Mouse (Mus musculus) CH12.LX (cell line): ENCODE results near the gene Tbc1d9.

Source experiments
- CTCF ChIP-seq, 2 experiments: IDR thresholded peaks in 1 of 2; conservative IDR thresholded peaks in 1 of 2; 2 replicates each; pipeline ENCODE4 v1.5.1; 2011 to 2012; ENCODE audit warnings: low read depth in 2 of 2, low read length in 2 of 2, improper control_type of control experiment in 1 of 2, inconsistent platforms in 1 of 2, mild to moderate bottlenecking in 1 of 2, moderate library complexity in 1 of 2
- EP300 ChIP-seq: IDR thresholded peaks from 2 replicates; pipeline ENCODE4 v1.6.1; 2011; ENCODE audit warnings: low read length, improper control_type of control experiment
- JUND ChIP-seq: conservative IDR thresholded peaks from 2 replicates; pipeline ENCODE4 v1.6.1; 2011; ENCODE audit warnings: low read depth, low read length, improper control_type of control experiment
- KAT2A ChIP-seq: IDR thresholded peaks from 2 replicates; pipeline ENCODE4 v1.6.1; 2012; ENCODE audit warnings: low read length, improper control_type of control experiment, inconsistent platforms; ENCODE audit not compliant: insufficient replicate concordance
- MAFK ChIP-seq: IDR thresholded peaks from 2 replicates; pipeline ENCODE4 v1.6.1; 2011; ENCODE audit warnings: low read length, improper control_type of control experiment; ENCODE audit not compliant: insufficient replicate concordance
- MAX ChIP-seq: IDR thresholded peaks from 2 replicates; pipeline ENCODE4 v1.6.1; 2011; ENCODE audit warnings: low read length, improper control_type of control experiment
- POLR2A ChIP-seq: IDR thresholded peaks from 2 replicates; pipeline ENCODE4 v1.6.1; 2011; ENCODE audit warnings: low read depth, mild to moderate bottlenecking, improper control_type of control experiment, low read length
- TCF12 ChIP-seq: IDR thresholded peaks from 2 replicates; pipeline ENCODE4 v1.6.1; 2014; ENCODE audit warnings: low read depth, mild to moderate bottlenecking, inconsistent platforms, low read length, improper control_type of control experiment
- UBTF ChIP-seq: IDR thresholded peaks from 2 replicates; pipeline ENCODE4 v1.6.1; 2012; ENCODE audit warnings: low read depth, mild to moderate bottlenecking, inconsistent platforms, low read length, improper control_type of control experiment, moderate library complexity
- USF2 ChIP-seq: conservative IDR thresholded peaks from 2 replicates; pipeline ENCODE4 v1.6.1; 2011; ENCODE audit warnings: low read depth, low read length, improper control_type of control experiment
- ZC3H11A ChIP-seq: IDR thresholded peaks from 2 replicates; pipeline ENCODE4 v1.6.1; 2012; ENCODE audit warnings: low read depth, mild to moderate bottlenecking, inconsistent platforms, low read length, improper control_type of control experiment

DNA sequence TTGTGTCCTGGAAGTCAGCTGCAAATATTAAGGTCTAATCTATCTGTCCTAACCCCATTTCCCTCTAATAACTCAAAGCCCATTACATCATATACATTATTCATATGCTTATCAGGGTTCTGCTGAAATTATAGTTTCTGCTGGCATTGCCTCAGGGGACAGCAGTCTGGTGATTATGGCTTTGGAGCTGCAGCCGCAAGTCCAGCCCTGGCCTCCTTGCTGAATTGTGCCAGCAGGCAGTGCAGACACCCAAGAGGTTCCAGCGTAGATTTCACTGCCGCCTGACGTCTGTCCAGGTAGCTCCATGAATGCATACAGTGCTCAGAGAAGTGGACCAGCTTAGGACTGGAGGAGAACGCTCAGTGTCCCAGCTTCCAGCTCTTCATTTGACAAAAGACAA lies 17.6 kb downstream of the Tbc1d9 start:
- TF ChIP-seq POLR2A (no peak), USF2 (no peak), JUND (no peak), MAX (no peak), KAT2A (no peak), ZC3H11A (no peak), CTCF (conservative IDR thresholded peaks at IDR 0.05 in 1 of 2, IDR thresholded peaks at IDR 0.05 in 1 of 2; ENCODE audit: low read depth in 2 of 2, low read length in 2 of 2) (no peak), MAFK (no peak), UBTF (no peak), EP300 (no peak), TCF12 (no peak)
